Mouse (Mus musculus): ENCODE data around the gene Dhrs3. TPM values are rescaled to one million over a fixed set of nuclear protein-coding genes. Genes with fewer than 3 reads are reported as not detected.

Dhrs3 gene
- polyA plus RNA-seq, 1 experiment from 2014 or later, result 31.0 TPM

DNA sequence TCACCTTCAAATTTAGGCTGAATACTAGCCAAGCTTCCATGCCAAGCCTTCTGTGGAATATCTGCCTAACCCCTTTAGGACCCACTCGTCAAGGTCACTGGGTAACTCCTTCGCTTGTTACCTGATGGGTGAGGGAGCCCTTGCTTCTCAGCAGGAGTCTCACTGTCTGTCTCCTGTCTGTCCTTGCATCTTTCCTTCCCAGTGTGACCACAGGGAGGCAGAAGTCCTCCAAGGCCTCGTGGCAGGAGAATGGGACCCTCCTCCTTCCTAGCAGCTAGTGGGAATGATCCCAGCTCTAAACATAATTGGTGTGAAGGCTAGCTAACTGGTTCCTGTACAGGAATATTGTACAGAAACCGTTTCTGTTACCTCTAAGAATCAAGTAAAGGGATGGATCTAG is 24.5 kb downstream of the Dhrs3 start:
- ATAC-seq (ENCODE audit: low FRiP score), result no peak
- Histone ChIP-seq H3K4me1 (no peaks in the 10 kb centered on the region), H3K4me2 (no peak overlapping the region), H3K27me3 (replicated peaks) (no peaks in the 10 kb centered on the region), H3K9me3 (replicated peaks) (no peaks in the 10 kb centered on the region), H3K27ac (replicated peaks) (no peak overlapping the region), H3K9ac (replicated peaks) (no peak overlapping the region), H3K36me3 (no peaks in the 10 kb centered on the region), H3K4me3 (replicated peaks) (no peak overlapping the region)
- WGBS, result 66% methylated on average over 4 of the region's 4 CpGs

DNA sequence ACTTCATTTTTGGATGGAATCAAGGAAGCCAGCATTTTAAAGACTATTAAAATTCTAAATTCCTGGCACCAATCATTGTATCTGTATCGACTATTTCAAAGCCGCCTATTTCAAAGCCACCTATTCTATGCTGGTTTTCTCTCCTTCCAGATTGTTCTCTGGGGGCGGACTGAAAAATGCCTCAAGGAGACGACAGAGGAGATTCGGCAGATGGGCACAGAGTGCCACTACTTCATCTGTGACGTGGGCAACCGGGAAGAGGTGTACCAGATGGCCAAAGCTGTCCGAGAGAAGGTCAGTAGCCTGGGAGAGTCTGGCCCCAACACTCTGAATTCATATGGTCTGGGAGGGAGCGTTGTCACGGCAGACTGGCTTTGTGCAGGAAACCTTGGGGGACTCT is 25.9 kb downstream of the Dhrs3 start:
- H3K36me3 ChIP-seq, result no peaks in the 10 kb centered on the region
- 89% methylated on average over 10 of the region's 10 CpGs for WGBS
- H3K4me1 ChIP-seq, result no peaks in the 10 kb centered on the region
- no peak overlapping the region for H3K9ac ChIP-seq (replicated peaks)
- no peak for ATAC-seq (ENCODE audit: low FRiP score)
- no peaks in the 10 kb centered on the region for H3K9me3 ChIP-seq (replicated peaks)
- no peaks in the 10 kb centered on the region for H3K27me3 ChIP-seq (replicated peaks)
- H3K4me2 ChIP-seq, result no peak overlapping the region
- H3K4me3 ChIP-seq (replicated peaks), result no peak overlapping the region
- H3K27ac ChIP-seq (replicated peaks), result no peak overlapping the region

DNA sequence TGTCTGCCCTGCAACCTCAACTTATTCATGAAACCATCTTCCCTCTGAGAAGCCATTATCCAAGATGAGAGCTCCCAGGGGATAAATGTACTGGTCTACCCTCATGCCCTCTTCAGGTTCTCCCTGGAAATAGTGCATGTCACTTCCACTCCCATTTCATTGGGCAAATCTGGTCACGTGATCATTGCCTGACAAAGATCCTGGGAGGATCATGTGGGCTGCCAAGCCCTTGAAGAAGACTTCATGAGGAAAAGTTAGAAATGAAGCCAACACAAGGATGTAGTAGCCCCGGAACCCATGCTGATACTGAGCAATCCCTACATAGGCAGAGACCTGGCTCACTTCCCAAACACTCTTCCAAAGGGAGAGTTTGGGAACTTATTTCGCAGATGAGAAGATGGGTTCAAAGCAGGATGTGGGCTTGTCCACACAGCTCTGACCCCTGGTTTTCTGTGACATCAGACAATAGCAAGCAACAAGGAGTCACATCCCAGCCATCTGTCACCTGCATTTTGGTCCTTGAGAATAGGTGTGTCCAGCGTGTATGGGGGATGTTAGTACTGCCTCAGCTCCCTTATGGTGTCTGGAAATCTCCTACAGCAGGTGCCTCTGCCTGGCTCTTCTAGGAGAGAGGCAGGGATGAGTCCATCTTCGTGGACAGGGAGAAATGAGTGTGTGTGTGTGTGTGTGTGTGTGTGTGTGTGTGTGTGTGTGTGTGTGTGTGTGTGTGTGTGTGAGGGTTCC is 36.2 kb downstream of the Dhrs3 start:
- H3K4me3 ChIP-seq (replicated peaks), result no peak overlapping the region
- ATAC-seq (ENCODE audit: low FRiP score), result no peak
- H3K9ac ChIP-seq (replicated peaks), result no peak overlapping the region
- no peaks in the 10 kb centered on the region for H3K36me3 ChIP-seq
- 91% methylated on average over 5 of the region's 5 CpGs for WGBS
- H3K4me2 ChIP-seq, result no peak overlapping the region
- no peaks in the 10 kb centered on the region for H3K27me3 ChIP-seq (replicated peaks)
- no peak overlapping the region for H3K27ac ChIP-seq (replicated peaks)
- no peaks in the 10 kb centered on the region for H3K9me3 ChIP-seq (replicated peaks)
- peaks cover 15% of the 10 kb centered on the region for H3K4me1 ChIP-seq

DNA sequence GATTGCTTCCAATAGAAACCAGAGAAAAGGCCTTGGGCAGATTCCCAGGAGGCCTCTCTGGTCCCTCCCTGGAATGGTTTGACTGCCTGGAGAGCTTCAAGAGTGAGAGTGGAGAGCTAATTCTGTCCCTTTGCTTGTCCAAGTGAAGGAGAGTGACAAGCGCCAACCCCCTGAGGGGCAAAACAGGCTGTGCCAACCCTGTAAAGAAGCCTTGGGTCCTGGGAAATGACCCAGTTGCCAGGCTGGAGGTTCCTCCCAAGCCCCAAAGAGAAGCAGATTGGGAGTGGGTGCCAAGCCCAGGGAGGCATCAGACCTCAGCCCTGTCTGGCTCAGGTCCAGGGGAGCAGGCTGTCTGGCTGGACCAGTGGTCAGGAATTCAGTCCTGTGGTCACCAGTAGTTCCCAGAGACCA is 37.2 kb downstream of the Dhrs3 start:
- H3K27me3 ChIP-seq (replicated peaks), result no peaks in the 10 kb centered on the region
- 75% methylated on average over 1 of the region's 1 CpGs for WGBS
- H3K4me2 ChIP-seq, result no peak overlapping the region
- peak overlapping the region; percentile 62; the same call in 1 of the 2 replicates for H3K27ac ChIP-seq (replicated peaks)
- no peak overlapping the region for H3K9ac ChIP-seq (replicated peaks)
- no peak overlapping the region for H3K4me3 ChIP-seq (replicated peaks)
- H3K4me1 ChIP-seq, result peaks cover 15% of the 10 kb centered on the region
- ATAC-seq (ENCODE audit: low FRiP score), result peak; percentile 71
- H3K36me3 ChIP-seq, result no peaks in the 10 kb centered on the region
- H3K9me3 ChIP-seq (replicated peaks), result no peaks in the 10 kb centered on the region

DNA sequence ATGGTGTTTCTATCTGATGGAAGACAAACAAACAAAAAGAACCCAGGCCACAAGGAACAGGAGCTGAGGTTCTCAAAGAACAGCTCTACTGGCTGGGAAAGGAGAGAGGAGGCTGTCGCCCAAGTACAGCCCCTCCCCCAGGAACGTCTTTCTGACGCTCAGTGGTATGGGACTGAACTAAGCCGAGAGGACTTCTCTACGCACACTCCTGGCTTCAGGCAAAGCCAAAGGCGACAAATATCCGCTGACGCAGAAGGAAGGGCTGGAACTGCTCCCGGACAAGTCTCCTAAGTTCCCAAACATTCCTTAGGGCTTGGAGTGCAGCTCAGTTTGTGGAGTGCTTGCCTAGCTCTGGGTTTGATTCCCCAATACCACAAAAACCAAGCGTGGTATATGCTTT is 37.7 kb downstream of the Dhrs3 start:
- peak; percentile 60; the same call in 1 of the 2 replicates for ATAC-seq (ENCODE audit: low FRiP score)
- Histone ChIP-seq H3K36me3 (no peaks in the 10 kb centered on the region), H3K9ac (replicated peaks) (no peak overlapping the region), H3K4me3 (replicated peaks) (no peak overlapping the region), H3K4me2 (no peak overlapping the region; the same call in 1 of the 2 replicates), H3K27me3 (replicated peaks) (no peaks in the 10 kb centered on the region), H3K27ac (replicated peaks) (peak overlapping the region; percentile 62), H3K9me3 (replicated peaks) (no peaks in the 10 kb centered on the region), H3K4me1 (peaks cover 15% of the 10 kb centered on the region)
- 38% methylated on average over 10 of the region's 10 CpGs for WGBS

DNA sequence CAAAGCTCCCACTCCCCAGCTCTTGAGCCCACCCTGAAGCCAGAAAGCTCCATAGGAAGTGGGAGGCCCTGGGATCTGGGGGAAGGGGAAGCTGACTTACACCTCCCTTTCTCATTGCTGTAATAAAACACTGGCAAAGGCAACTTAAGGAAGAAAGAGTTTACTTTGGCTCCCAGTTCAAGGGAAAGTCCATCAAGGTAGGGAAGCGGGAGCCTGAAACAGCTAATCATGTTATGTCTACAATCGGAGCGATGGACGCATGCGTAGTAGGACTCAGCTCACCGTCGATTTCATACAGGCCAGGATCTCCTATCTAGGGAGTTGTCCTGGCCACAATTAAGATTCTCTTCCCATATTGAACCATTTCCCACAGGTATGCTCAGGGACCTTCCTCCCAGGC is 38.5 kb downstream of the Dhrs3 start:
- Histone ChIP-seq H3K27me3 (replicated peaks) (no peaks in the 10 kb centered on the region), H3K4me3 (replicated peaks) (no peak overlapping the region), H3K4me1 (peaks cover 15% of the 10 kb centered on the region), H3K27ac (replicated peaks) (no peak overlapping the region), H3K4me2 (no peak overlapping the region), H3K9ac (replicated peaks) (no peak overlapping the region), H3K36me3 (no peaks in the 10 kb centered on the region), H3K9me3 (replicated peaks) (no peaks in the 10 kb centered on the region)
- WGBS, result 90% methylated on average over 7 of the region's 7 CpGs
- ATAC-seq (ENCODE audit: low FRiP score), result no peak

- Histone ChIP-seq H3K9ac (replicated peaks) (no peak overlapping the region), H3K27me3 (replicated peaks) (no peaks in the 10 kb centered on the region), H3K4me2 (no peak overlapping the region), H3K27ac (replicated peaks) (no peak overlapping the region), H3K4me1 (peaks cover 9% of the 10 kb centered on the region; the same call in 1 of the 2 replicates), H3K9me3 (replicated peaks) (no peaks in the 10 kb centered on the region), H3K4me3 (replicated peaks) (no peak overlapping the region), H3K36me3 (no peaks in the 10 kb centered on the region)
- 16% methylated on average over 1 of the region's 1 CpGs for WGBS
- ATAC-seq (ENCODE audit: low FRiP score), result no peak
Measured at GRCm38 (mm10) chr4:144934501-144934900, 41.9 kb downstream of the Dhrs3 start.

GRCm38 (mm10) chr4:144936563-144937154 is 44.0 kb downstream of the Dhrs3 start:
- Histone ChIP-seq H3K4me3 (replicated peaks) (no peak overlapping the region), H3K27ac (replicated peaks) (no peak overlapping the region), H3K36me3 (no peaks in the 10 kb centered on the region), H3K9ac (replicated peaks) (no peak overlapping the region), H3K4me2 (no peak overlapping the region), H3K4me1 (no peaks in the 10 kb centered on the region), H3K27me3 (replicated peaks) (no peaks in the 10 kb centered on the region), H3K9me3 (replicated peaks) (no peaks in the 10 kb centered on the region)
- peak; percentile 64 for ATAC-seq (ENCODE audit: low FRiP score)
- WGBS, result 83% methylated on average over 3 of the region's 3 CpGs

GRCm38 (mm10) chr4:144939847-144940411 is 47.3 kb downstream of the Dhrs3 start:
- 66% methylated on average over 4 of the region's 4 CpGs for WGBS

DNA sequence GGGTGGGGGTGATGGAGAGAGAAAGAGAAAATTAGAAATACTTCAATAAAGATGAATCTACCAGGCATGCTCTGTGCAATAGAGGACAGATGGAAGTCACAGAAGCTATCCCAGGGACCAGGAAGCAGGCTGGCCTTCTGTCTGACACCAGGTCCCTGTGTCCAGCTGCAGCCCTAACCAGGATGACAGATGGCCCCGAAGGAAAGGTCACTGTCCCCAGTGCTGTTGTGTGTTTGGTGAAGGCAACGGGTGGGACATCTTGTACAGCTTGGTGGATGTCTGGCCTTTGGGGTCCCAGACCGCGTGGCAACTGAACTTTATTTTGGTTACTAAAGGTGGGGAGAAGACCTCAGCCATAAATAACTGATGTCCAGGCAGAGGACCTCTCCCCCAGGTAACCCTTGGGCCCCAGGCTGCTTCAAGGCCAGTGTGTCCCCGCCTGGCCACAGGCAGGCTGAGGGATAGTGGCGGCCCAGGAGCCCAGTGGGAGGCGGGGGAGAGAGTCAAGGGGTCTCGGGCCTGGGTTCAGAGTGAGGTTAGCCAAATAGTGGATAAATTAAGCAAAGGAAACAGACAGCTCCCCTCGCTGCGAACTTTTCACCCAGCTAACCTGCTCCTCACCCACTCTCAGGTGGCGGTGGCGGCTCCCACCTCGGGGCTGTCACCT is 48.3 kb downstream of the Dhrs3 start:
- Histone ChIP-seq H3K27ac (replicated peaks) (no peak overlapping the region), H3K4me1 (no peaks in the 10 kb centered on the region), H3K27me3 (replicated peaks) (no peaks in the 10 kb centered on the region), H3K4me3 (replicated peaks) (no peak overlapping the region), H3K9me3 (replicated peaks) (no peaks in the 10 kb centered on the region), H3K36me3 (no peaks in the 10 kb centered on the region), H3K9ac (replicated peaks) (no peak overlapping the region), H3K4me2 (no peak overlapping the region)
- WGBS, result 75% methylated on average over 13 of the region's 13 CpGs
- ATAC-seq (ENCODE audit: low FRiP score), result no peak

More at GRCm38 (mm10) chr4:144939847-144940411, 47.3 kb downstream of the Dhrs3 start:
- Histone ChIP-seq H3K4me2 (no peak overlapping the region), H3K9me3 (replicated peaks) (no peaks in the 10 kb centered on the region), H3K27ac (replicated peaks) (no peak overlapping the region), H3K4me3 (replicated peaks) (no peak overlapping the region), H3K9ac (replicated peaks) (no peak overlapping the region), H3K4me1 (no peaks in the 10 kb centered on the region), H3K27me3 (replicated peaks) (no peaks in the 10 kb centered on the region), H3K36me3 (no peaks in the 10 kb centered on the region)
- ATAC-seq (ENCODE audit: low FRiP score), result no peak

DNA sequence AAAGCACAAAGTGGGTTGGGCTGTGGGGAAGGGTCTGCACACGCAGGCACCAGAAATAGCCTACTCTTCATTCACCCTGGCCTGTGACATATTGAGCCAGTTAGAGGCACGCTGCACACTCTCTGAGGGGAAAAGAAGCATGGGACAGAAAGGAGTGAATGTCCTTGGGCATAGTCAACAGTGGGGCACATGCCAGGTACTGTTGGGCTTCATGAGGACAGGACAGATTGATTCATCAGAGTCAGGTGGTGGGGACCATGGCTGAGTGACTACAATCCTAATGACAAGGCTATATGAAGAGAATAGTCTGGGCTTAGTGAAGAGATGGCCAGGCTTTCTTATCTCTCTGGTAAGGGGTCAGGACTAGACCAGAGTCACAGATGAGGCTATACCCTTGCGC is 49.8 kb downstream of the Dhrs3 start:
- Histone ChIP-seq H3K9ac (replicated peaks) (no peak overlapping the region), H3K4me1 (no peaks in the 10 kb centered on the region), H3K36me3 (no peaks in the 10 kb centered on the region), H3K27me3 (replicated peaks) (no peaks in the 10 kb centered on the region), H3K4me2 (no peak overlapping the region), H3K27ac (replicated peaks) (no peak overlapping the region), H3K4me3 (replicated peaks) (no peak overlapping the region), H3K9me3 (replicated peaks) (no peaks in the 10 kb centered on the region)
- 93% methylated on average over 3 of the region's 3 CpGs for WGBS
- ATAC-seq (ENCODE audit: low FRiP score), result no peak

- WGBS, result 87% methylated on average over 5 of the region's 5 CpGs
Measured at GRCm38 (mm10) chr4:144943273-144943672, 50.6 kb downstream of the Dhrs3 start.

More at GRCm38 (mm10) chr4:144943273-144943672, 50.6 kb downstream of the Dhrs3 start:
- H3K27ac ChIP-seq (replicated peaks), result no peak overlapping the region
- no peaks in the 10 kb centered on the region for H3K27me3 ChIP-seq (replicated peaks)
- H3K36me3 ChIP-seq, result no peaks in the 10 kb centered on the region
- ATAC-seq (ENCODE audit: low FRiP score), result no peak
- H3K9ac ChIP-seq (replicated peaks), result no peak overlapping the region
- H3K4me2 ChIP-seq, result no peak overlapping the region
- H3K4me3 ChIP-seq (replicated peaks), result no peak overlapping the region
- H3K9me3 ChIP-seq (replicated peaks), result no peaks in the 10 kb centered on the region
- no peaks in the 10 kb centered on the region for H3K4me1 ChIP-seq
